Mouse (Mus musculus): Measurements from ENCODE around the gene Klk1b5.
A peak's percentile ranks its signal among the peaks of the same experiment; 100 is the strongest.
"Not testable (repeated sequence)": the region's sequence is repeated elsewhere in the genome, so short reads cannot be mapped to it uniquely, and the experiment has no call there.

Gene Klk1b5

DNA sequence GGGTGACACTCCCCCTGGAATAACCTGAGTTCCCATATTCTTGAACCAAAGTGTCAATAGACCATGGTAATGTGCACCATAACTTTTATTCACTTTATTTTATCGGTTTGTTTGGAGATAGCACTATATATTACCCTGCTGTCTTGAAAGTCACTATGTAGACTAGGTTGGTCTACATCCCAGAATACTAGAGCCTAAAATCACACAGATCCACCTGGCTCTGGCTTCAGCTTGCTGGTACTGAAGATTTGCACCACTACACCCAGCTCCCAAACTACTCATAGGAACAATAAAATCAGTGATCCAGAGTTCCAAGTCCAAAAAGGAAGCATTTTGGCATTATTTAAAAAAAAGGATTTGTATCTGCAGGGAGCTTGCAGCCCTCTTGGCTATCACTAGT is at the start of gene Klk1b5:
Klk1b5 (plus strand) TSS at position 301 of the 400 bp plus-strand sequence.
- no peak for DNase-seq (ENCODE audit: low spot score in 2 of 2)

DNA sequence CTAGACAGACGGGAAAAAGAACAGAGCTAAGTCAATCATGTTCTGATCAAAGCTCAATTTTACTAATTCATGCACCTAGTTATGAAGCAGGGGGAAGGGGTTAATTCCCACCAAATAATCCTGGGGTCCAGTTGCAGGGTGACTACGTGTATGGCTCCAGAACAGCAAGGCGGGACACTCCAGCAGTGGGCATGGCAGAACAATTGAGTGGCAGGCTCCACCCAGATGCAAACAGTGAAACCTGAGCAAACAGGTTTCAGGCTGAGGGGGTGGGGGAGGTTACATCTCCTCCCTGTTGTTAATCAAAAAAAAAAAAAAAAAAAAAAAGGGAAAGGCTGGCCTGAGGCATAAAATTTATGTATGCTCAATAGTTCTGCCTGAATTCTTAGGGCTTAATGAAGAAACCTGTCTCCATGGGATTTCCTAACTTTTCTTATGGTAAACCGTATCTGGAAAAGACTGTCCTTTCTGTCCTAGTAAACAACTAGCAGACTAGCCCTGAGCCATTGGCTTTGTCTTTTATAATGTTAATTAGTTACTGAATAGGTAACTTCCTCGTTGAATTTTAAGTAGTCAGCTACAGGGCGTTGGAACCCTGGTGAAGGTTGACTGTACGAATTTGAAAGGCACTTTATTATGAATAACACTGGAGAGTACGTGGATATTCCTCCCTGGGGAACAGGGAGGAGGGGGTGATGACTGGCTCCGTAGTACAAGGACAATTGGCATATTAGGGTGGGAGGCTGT is 36.3 kb upstream of the Klk1b5 start:
- no peak for DNase-seq (ENCODE audit: low spot score in 2 of 2)

DNA sequence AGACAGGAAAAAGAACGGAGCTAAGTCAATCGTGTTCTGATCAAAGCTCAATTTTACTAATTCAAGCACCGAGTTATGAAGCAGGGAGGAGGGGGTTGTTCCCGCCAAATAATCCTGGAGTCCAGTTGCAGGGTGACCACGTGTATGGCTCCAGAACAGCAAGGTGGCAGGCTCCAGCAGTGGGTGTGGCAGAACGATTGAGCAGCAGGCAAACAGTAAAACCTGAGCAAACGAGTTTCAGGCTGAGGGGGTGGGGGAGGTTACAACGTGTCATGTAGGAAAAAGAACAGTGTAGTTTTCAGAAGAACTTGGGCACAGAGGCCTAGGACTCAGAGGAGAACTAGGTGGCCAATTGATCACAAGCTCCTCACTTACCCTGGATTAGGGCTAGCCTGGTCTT is 29.2 kb upstream of the Klk1b5 start:
- DNase-seq (ENCODE audit: low spot score in 2 of 2): not testable (repeated sequence)

DNA sequence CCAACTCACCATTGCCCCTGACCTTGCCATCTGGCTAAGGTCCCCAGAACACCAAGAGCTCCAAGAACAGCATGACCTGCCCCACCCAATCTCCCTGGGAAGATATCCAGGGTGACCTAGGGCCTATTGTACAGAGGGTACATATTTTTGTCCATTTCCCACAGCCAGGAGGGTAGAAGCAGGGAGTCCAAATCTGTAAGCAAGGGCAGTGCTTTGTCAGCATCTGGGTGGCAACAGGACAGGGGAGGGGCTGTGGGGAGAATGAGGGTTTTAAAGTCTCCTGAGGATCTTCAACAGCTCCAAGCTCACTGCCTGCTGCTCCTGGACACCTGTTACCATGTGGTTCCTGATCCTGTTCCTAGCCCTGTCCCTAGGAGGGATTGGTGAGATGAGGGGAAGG is 27.8 kb upstream of the Klk1b5 start, which contains the start of gene Klk1b24:
Klk1b24 (plus strand) TSS at position 301 of the 400 bp plus-strand sequence.
- DNase-seq (ENCODE audit: low spot score in 2 of 2): not testable (repeated sequence)

DNA sequence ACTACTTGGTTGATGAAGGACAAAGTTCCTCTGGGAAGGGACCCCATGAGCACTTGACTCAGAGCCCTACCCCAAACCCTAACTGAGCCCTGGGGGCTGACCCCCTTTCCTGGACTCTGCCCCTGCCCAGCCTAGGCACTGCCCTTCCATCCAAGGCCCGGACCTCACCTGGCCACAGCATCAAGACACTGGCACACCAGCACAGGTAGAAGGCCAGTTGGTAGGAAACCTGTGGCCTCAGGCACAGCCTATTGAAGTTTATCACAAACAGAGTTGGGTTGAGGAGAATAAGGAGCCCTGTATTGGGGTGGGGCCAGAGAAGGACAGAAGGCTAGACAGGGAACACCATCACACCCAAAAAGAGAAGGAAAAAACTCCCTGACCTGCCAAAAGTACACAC is 22.3 kb upstream of the Klk1b5 start:
- DNase-seq (ENCODE audit: low spot score in 2 of 2): not testable (repeated sequence)

DNA sequence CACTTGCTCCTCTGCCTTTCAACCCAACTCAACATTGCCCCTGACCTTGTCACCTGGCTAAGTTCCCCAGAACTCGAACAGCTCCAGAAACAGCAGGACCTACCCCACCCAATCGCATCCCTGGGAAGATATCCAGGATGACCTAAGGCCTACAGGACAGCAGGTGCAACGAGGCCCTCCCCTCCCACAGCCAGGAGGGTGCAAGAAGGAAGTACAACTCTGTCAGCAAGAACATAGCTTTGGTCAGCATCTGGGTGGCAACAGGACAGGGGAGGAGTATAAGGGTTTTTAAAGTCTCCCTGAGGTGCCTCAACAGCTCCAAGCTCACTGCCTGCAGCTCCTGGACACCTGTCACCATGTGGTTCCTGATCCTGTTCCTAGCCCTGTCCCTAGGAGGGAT is 17.9 kb upstream of the Klk1b5 start, which contains the start of gene Klk1b3:
Klk1b3 (plus strand) TSS at position 301 of the 400 bp plus-strand sequence.
- DNase-seq (ENCODE audit: low spot score in 2 of 2): no peak

DNA sequence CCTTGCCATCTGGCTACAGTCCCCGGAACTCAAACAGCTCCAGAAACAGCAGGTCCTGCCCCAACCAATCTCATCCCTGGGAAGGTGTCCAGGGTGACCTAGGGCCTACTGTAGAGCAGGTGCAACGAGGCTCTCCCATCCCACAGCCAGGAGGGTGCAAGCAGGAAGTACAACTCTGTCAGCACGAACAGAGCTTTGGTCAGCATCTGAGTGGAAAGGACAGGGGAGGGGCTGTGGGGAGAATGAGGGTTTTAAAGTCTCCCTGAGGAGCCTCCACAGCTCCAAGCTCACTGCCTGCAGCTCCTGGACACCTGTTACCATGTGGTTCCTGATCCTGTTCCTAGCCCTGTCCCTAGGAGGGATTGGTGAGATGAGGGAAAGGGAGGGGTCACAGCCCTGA is 8.6 kb upstream of the Klk1b5 start, which contains the start of gene Klk1b4:
Klk1b4 (plus strand) TSS at position 301 of the 400 bp plus-strand sequence.
- DNase-seq (ENCODE audit: low spot score in 2 of 2): not testable (repeated sequence)

DNA sequence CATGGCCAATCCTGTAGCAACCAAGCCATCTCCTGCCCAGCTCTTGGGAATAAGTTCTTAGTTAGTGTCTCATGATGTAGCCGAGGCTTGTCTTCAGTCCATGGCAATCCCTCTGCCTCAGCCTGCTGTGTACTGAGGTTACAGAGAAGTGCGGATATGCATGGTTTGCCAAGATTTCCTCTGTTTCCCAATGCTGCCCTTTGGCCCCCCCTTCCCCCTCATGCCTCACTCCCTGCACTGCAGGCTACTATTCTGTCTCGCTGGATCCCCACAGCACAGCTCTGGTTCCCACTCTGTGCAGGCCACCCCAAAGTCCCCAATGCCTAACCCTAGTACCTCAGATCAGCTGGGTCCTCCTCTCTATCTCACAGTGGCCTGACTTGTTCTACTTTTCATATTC is 7.4 kb upstream of the Klk1b5 start:
- no peak for DNase-seq (ENCODE audit: low spot score in 2 of 2)

DNA sequence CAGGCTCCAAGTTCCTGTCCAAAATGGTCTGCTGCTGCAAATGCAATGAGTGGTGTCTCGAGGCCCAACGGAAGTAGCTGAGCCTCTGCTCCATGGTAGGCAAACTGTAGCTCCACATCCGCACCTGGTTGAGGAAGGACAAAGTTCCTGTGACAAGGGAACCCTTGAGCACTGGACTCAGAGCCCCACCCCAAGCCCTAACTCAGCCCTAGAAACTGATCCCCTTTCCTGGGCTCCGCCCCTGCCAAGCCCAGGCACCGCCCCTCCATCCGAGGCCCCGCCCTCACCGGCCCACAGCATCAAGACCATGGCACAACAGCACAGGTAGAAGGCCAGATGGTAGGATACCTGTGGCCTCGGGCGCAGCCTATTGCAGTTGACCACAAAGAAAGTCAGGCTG is 5.9 kb downstream of the Klk1b5 start:
- DNase-seq (ENCODE audit: low spot score in 2 of 2): not testable (repeated sequence)

DNA sequence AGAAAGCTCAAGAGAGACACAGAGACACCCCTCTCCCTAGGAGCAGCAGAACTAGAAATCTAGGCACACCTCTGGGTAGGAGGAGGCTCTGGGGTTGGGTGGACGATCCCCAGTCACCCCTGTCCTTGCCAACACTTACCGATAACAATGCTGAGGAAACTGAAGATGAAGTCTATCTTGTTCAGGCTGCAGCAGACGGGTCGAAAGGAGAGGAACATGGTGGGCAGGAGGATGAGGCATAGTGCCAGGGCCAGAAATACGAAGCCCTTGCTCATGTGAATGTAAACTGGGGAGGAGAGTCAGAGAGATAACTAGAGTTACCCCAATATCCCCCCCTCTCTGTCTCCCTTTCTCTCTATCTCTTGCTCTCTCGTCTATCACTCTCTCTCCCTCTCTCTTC is 6.6 kb downstream of the Klk1b5 start:
- DNase-seq (ENCODE audit: low spot score in 2 of 2): not testable (repeated sequence)

DNA sequence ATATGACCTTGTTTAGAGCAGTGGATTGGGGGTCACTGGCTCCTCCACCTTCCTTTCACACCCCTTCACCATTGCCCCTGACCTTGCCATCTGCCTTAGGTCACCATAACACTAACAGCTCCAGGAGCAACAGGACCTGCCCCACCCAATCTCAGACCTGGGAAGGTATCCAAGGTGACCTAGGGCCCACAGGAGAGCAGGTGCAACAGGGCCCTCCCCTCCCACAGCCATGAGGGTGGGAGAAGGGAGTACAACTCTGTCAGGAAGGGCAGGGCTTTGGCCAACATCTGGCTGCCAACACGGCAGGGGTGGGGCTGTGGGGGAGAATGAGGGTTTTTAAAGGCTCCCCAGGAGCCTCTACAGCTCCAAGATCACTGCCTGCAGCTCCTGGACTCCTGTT is 9.3 kb downstream of the Klk1b5 start, which contains the start of gene Klk1:
Klk1 (plus strand) TSS at position 285 of the 400 bp plus-strand sequence.
- no peak for DNase-seq (ENCODE audit: low spot score in 2 of 2)

DNA sequence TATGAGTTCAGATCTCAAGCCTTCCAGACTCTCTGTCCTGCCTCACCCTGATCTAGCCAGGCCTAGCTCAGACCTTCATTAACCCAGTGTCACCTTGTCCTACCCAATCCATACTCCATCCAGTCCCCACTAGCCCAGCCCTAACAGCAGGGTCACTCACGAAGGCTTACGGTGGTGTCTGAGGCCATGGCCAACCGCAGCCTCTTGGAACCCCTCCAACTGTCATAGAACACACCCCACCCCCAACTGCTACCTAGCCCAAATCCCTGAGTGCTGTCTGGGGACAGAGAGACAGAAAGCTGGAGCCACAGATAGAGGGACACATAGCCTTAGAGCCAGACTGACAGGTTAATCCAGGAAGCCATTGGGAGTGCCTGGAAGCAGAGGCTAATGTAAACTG is 20.2 kb downstream of the Klk1b5 start, which contains the start of gene Gm36864:
Gm36864 (plus strand) TSS at position 269 of the 400 bp plus-strand sequence.
- no peak for DNase-seq (ENCODE audit: low spot score in 2 of 2)

DNA sequence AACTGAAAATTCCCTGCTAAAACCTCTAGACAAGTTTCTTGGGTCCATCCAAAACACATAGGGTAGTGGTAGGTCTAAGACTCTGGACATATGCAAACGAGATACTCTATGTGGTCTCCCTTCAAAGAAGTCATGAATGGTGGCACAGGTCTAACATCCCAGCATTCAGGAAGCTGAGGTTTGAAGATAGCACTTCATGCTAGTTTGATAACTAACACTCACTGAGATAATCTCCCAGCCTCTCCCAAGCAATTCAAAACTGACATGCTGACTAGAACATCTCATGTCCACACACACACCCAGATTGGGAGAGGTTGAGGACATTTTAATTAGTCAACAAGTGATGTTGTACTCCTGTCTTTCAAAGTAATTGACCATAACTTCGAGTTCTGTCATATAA is 24.2 kb downstream of the Klk1b5 start:
- DNase-seq (ENCODE audit: low spot score in 2 of 2): no peak

DNA sequence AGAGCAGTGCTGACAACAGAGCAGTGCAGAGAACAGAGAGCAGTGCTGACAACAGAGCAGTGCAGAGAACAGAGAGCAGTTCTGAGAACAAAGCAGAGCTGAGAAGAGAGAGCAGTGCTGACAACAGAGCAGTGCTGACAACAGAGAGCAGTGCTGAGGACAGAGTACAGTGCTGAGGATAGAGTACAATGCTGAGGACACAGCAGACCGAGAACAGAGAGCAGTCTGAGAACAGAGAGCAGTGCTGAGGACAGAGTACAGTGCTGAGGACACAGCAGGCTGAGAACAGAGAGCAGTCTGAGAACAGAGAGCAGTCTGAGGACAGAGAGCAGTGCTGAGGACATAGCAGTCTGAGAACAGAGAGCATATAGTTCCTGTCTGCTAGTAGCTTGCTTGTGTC is 25.0 kb downstream of the Klk1b5 start:
- no peak for DNase-seq (ENCODE audit: low spot score in 2 of 2)

DNA sequence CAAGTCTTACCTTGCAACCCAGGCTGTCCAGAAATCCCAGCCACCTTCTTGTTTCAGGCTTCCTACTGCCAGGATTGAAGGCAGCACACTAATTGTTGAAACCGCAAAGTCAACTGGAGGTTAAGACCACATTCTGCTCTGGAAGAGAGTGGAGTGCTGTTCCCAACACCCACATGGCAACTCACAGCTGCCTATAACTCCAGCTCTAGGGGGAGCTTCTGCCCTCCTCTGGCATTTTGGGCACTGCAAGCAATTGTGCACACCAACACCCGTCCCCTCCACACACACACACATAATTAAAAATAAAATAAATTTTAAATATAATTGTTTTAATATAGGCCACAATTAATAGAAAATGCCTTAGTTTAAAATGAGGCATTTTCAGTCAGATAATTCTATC is 25.4 kb downstream of the Klk1b5 start:
- no peak for DNase-seq (ENCODE audit: low spot score in 2 of 2)

DNA sequence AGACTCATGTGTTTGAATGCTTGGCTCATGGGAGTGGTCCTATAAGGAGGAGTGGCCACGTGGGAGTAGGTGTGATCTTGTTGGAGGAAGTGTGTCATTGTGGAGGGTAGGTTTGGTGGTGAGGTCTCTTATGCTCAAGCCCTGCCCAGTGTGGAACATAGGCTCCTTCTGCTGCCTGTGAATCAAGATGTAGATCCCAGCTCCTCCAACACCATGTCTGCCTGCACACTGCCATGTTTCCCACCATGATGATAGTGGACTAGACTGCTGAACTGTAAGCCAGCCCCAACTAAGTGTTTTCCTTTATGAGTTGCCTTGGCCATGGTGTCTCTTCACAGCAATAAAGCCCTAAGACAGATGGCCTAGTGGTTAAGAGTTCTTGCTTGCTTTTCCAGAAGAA is 28.3 kb downstream of the Klk1b5 start:
- no peak for DNase-seq (ENCODE audit: low spot score in 2 of 2)

DNA sequence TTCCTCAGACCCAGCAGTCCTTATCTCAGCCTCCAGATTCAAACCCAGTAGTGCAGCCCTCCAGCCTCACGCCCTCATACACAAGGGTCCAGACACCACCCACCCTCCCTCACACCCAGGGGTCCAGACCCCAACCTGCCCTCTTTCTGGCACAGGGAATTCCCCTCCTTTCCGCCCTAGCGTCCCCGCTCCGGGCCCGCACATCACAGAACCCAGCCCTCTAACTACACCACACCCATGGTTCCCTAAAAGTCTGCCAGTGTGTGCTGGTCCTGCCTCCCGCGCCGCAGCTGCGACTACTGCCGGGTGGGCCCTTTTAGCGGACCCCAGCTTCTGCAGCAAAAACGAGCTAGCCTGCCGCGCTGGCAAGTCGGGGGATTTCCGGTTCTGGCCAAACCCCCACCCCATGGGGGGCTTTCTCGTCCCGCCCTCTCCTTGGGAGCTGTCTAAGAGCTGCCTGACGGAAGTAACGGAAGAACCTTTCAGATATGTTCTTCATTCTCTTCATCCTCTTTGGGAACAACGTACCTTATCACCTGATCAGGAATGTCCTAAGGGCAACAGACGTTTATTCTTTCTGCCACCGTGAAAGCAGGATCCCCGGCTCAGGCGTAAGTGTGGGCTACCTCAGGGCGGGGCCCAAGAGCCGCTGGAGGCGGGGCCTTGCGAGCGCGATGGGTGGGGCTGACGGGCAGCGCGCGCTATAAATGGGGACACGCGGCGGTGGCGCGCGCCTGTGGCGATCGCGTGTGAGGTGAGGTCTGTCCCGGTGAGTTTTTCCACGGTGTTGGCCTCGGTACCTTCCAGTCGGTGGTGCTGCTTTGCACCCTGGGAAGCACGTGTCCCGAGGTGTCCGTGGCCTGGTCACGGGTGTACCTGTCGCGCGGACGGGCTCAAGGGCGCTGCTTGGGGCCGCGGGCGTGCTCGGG is 30.6 kb downstream of the Klk1b5 start, which contains the start of the genes 1700028J19Rik and 2410002F23Rik:
1700028J19Rik (minus strand) TSS at position 641 of the 929 bp plus-strand sequence.
2410002F23Rik (plus strand) TSS at position 668 of the 929 bp plus-strand sequence.
- DNase-seq (ENCODE audit: low spot score in 2 of 2): peak; percentile 92 to 93

DNA sequence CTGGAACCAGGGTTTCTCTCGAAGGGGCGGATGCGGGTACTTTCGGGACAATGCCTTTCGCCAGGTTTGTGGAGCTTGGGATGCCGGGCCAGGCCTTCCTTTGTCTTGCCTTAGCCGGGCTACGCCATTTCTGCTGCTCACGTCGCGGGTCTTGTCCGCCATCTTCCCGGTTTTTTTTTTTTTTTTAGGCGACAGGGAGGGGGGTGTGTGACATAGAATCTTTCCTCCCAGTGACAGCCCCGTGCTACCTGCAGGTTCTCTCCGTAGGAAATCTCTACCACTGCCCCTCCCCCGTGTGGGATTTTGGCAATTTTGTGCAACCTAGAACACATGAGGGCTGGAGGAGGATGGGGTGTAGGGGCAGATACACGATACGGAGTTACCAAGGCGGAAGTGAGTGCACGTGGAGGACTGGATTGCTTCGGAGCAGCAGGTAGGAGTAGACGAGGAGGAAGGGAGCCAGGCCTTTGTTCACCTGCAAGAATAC is 31.3 kb downstream of the Klk1b5 start:
- DNase-seq (ENCODE audit: low spot score in 2 of 2): no peak

DNA sequence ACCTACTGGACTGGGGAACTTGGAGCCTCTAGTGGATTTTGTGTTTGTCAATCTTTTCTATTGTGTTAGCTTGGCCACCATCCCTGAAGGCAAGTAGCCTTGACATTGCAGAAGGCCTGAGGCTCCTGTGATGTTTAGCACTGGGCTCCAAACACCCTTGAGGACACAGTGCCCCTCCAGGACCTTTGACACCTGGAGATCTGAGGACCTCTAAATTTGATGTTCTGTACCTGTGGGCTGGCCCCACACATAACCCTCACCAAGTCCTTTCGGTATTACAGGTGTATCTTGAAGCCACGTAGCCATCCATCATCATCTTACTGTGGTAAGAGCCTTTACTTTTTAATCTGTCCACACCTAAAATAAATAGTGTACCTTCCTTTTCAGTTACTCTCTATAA is 32.2 kb downstream of the Klk1b5 start:
- DNase-seq (ENCODE audit: low spot score in 2 of 2): no peak

DNA sequence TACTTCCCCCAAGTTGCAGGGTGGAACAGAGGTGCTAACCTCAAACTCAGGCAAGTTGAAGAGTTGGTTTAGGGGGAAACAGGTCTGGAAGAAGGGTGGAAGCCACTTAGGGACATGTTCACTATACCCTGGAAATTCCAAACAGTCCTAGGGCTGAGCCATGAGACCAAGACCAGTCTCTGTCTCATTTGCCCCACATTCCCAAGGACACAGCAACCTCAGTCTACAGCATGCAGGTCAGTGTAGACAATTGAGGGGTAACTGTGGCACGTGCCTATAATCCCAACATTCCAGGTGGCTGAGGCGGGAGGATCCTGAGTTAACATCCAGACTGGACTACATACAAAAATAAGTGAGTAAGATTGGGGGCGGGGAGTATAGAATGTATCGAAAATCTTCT is 33.5 kb downstream of the Klk1b5 start:
- DNase-seq (ENCODE audit: low spot score in 2 of 2): no peak

DNA sequence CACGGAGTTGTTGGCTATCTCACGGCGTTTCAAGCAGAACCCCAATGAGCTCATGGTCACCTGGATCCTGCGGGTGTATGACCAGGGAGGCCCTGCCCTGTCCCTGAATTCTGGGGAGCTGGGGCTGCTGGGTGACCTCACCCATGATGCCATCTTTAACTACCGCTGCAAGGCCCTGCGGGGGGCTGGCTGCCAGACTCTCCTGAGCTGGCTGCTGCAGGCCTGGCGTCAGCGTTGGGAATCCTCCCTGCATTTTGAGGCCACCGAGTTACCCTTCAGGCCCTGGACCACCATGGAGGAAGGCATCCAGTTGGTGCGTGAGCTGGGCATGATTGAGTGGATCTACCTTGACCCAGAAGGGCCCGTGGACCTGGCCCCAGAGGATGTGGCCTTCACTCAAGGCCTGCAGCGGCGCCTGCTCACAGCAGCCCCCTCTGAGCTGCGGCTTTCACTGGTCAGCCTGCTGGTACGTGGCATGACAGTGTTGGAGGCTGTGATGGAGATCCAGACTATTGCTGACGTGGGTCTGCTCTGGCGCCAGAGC is 35.1 kb downstream of the Klk1b5 start:
- DNase-seq (ENCODE audit: low spot score in 2 of 2): not testable (repeated sequence)

All from natural killer cell, adult 2 months (primary cell).